In genomic region chr4:65589780-65590179, GRCm38 (mm10) we compare ENCODE assay signal across 8 mouse cellular contexts. TPM values are rescaled to one million over a fixed set of nuclear protein-coding genes. Genes with fewer than 3 reads are reported as not detected.
DNase-seq lines count a peak whose midpoint lies in the region; TF ChIP-seq lines count a peak whose summit lies in the region.

No protein-coding gene starts in this region.

- H3K4me3 ChIP-seq in gastrocnemius, adult 2 months, result no peak overlapping the region
- no peak overlapping the region for H3K4me3 ChIP-seq in CH12.LX (replicated peaks in 1 of 3; ENCODE audit: low read depth in 2 of 3, low read length in 2 of 3, poor library complexity in 1 of 3)
- H3K4me3 ChIP-seq in hindbrain, embryonic 10.5 days, result no peak overlapping the region
- H3K4me3 ChIP-seq in lung, adult 2 months (replicated peaks; ENCODE audit: extremely low read depth, low read depth, low read length), result no peak overlapping the region

- TF ChIP-seq CTCF in gastrocnemius, adult 2 months (IDR thresholded peaks at IDR 0.05), result peak; percentile 71
- peak; percentile 27 to 83; a peak in 3 of 4 replicates for TF ChIP-seq CTCF in CH12.LX (conservative IDR thresholded peaks at IDR 0.05 in 1 of 2, IDR thresholded peaks at IDR 0.05 in 1 of 2; ENCODE audit: low read depth in 2 of 2, low read length in 2 of 2)
- TF ChIP-seq CTCF in lung, adult 2 months (IDR thresholded peaks at IDR 0.05; ENCODE audit: insufficient read depth, low read length), result peak; percentile 37; the same call in 1 of the 2 replicates

- TF ChIP-seq POLR2A in CH12.LX (IDR thresholded peaks at IDR 0.05; ENCODE audit: low read depth, low read length), result no peak
- no peak for TF ChIP-seq POLR2A in lung, adult 2 months (IDR thresholded peaks at IDR 0.05; ENCODE audit: borderline replicate concordance, extremely low read depth, low read depth, low read length)

- no peak for TF ChIP-seq EP300 in CH12.LX (IDR thresholded peaks at IDR 0.05; ENCODE audit: low read length)

- TF ChIP-seq RAD21 in CH12.LX (IDR thresholded peaks at IDR 0.05; ENCODE audit: low read depth, low read length), result peak; percentile 90

- DNase-seq in gastrocnemius, adult 2 months, result no peak
- DNase-seq in gastrocnemius, adult 8-10 months (ENCODE audit: low spot score in 2 of 2), result no peak
- peak; percentile 58 for DNase-seq in CH12.LX (ENCODE audit: extremely low read depth)
- DNase-seq in embryo, embryonic 10.5 days (ENCODE audit: low spot score), result peak; percentile 87
- peak; percentile 42 for DNase-seq in hindbrain, embryonic 10.5 days (ENCODE audit: low spot score)
- DNase-seq in lung, adult 2 months, result peak; percentile 18
- DNase-seq in retina, adult 2 months (ENCODE audit: low read depth, low spot score), result peak; percentile 23
- DNase-seq in gastrocnemius, postnatal 25 days, result no peak

- no peaks in the 10 kb centered on the region for H3K4me1 ChIP-seq in CH12.LX (ENCODE audit: control insufficient read depth in 1 of 2, insufficient read depth in 2 of 2)
- H3K4me1 ChIP-seq in hindbrain, embryonic 10.5 days (replicated peaks), result no peaks in the 10 kb centered on the region
- no peaks in the 10 kb centered on the region for H3K4me1 ChIP-seq in lung, adult 2 months (ENCODE audit: control insufficient read depth, insufficient read depth, low read length)

- H3K27me3 ChIP-seq in CH12.LX (replicated peaks), result no peaks in the 10 kb centered on the region
- no peaks in the 10 kb centered on the region for H3K27me3 ChIP-seq in hindbrain, embryonic 10.5 days (ENCODE audit: insufficient read depth, poor library complexity, severe bottlenecking)

- intact Hi-C loops in gastrocnemius, adult 2 months (cut with DNase I), result loop anchor here (5.0 kb wide), 3 partner anchors 462 to 1067 kb away; no protein-coding TSS in a partner anchor

- in situ Hi-C loops in CH12.LX (cut with MboI; ENCODE audit: low pct_ligation_motif_present, low pct_unique_long_range_greater_than_20kb, low sequenced_read_pairs), result loop anchor here (10.0 kb wide), 2 partner anchors 755 to 1055 kb away; no protein-coding TSS in a partner anchor

- no peak overlapping the region for H3K27ac ChIP-seq in gastrocnemius, adult 2 months
- H3K27ac ChIP-seq in CH12.LX (ENCODE audit: insufficient read depth, low read depth), result no peak overlapping the region
- no peak overlapping the region for H3K27ac ChIP-seq in hindbrain, embryonic 10.5 days

- no peak overlapping the region for H3K9ac ChIP-seq in CH12.LX (ENCODE audit: insufficient read depth, low read depth)

- dilution Hi-C loops in CH12.LX (cut with MboI; ENCODE audit: extremely low pct_ligation_motif_present, extremely low pct_unique_long_range_greater_than_20kb, low sequenced_read_pairs), result no loop called here

- no peaks in the 10 kb centered on the region for H3K9me3 ChIP-seq in CH12.LX (replicated peaks; ENCODE audit: low read length)
- no peaks in the 10 kb centered on the region for H3K9me3 ChIP-seq in hindbrain, embryonic 10.5 days

- H3K79me2 ChIP-seq in CH12.LX (replicated peaks; ENCODE audit: control insufficient read depth, extremely low read depth, insufficient read depth, poor library complexity, severe bottlenecking), result no peaks in the 10 kb centered on the region

- no peaks in the 10 kb centered on the region for H3K36me3 ChIP-seq in CH12.LX (replicated peaks in 1 of 2; ENCODE audit: control insufficient read depth in 1 of 2, insufficient read depth in 1 of 2, low read length in 1 of 2)
- no peaks in the 10 kb centered on the region for H3K36me3 ChIP-seq in hindbrain, embryonic 10.5 days

- no peak overlapping the region for H3K4me2 ChIP-seq in CH12.LX (ENCODE audit: insufficient read depth, low read depth, poor library complexity, severe bottlenecking)

TF ChIP-seq in CH12.LX, 34 proteins besides CTCF, POLR2A, EP300 and RAD21:
- TF ChIP-seq ZC3H11A (IDR thresholded peaks at IDR 0.05; ENCODE audit: low read depth, low read length) (peak; percentile 14; the same call in 1 of the 2 replicates), SMC3 (IDR thresholded peaks at IDR 0.05; ENCODE audit: low read depth, low read length) (peak; percentile 72), ZNF384 (IDR thresholded peaks at IDR 0.05; ENCODE audit: low read depth, low read length) (peak; percentile 64), USF1 (IDR thresholded peaks at IDR 0.05; ENCODE audit: low read depth, low read length) (no peak), NRF1 (IDR thresholded peaks at IDR 0.05; ENCODE audit: low read depth, low read length) (no peak), NELFE (IDR thresholded peaks at IDR 0.05; ENCODE audit: low read depth, low read length) (0 out of 2 replicates have a peak, but pooled peaks have one; percentile 13)

RNA-seq across cellular contexts. Expression of gene Trim32, which starts 15.0 kb away (rescaled TPM):
- total RNA-seq in gastrocnemius, adult 2 months (2021), result 10 to 100 TPM; 10.7 to 11.0 TPM
- 10 to 100 TPM; 10.7 to 15.2 (median 12.2) TPM for total RNA-seq in gastrocnemius, adult 8-10 months (2022)
- total RNA-seq in CH12.LX (2012; rRNA removed) (22.3 and 23.7 TPM in 2 replicates), CH12.LX (2014; rRNA removed) (19.8 and 23.4 TPM in 2 replicates)
- polyA plus RNA-seq in CH12.LX (2012; ENCODE audit: insufficient read length, low read depth), result 24.7 and 26.2 TPM in 2 replicates
- polyA plus RNA-seq in hindbrain, embryonic 10.5 days (2016; fragmentation: Nextera tagmentation; extraction: Ambion mirVana), result 64.7 and 67.5 TPM in 2 replicates
- polyA plus RNA-seq in lung, adult 2 months (2012; rRNA removed), result 19.3 and 21.8 TPM in 2 replicates
- 10 to 100 TPM; 10.5 to 12.0 TPM for total RNA-seq in gastrocnemius, postnatal 25 days (2021)

Comparison
In these comparisons a context has a peak if more than half of its experiments do, and no peak if none do; other contexts are left out.
1. DNase-seq: peak in CH12.LX (single experiment), embryo, embryonic 10.5 days (single experiment), hindbrain, embryonic 10.5 days (single experiment), lung, adult 2 months (single experiment) and retina, adult 2 months (single experiment); none in gastrocnemius, adult 2 months (single experiment), gastrocnemius, adult 8-10 months (0 of 2) and gastrocnemius, postnatal 25 days (single experiment).
2. Peak in every context shown above with its lines, with median percentiles within 50 percentile points of each other: CTCF ChIP-seq.